Mouse (Mus musculus): ENCODE measurements around the gene Gm5767. TPM values are rescaled to one million over a fixed set of nuclear protein-coding genes. Genes with fewer than 3 reads are reported as not detected.

Gene Gm5767
- under 1 TPM in 1 of 2 experiments, not detected in 1; 0.75 TPM for total RNA-seq (2023)

GRCm38 (mm10) chr16:8680470-8680869 lies at the start of gene Gm5767:
Gm5767 (plus strand) TSS chr16:8680770.

DNA sequence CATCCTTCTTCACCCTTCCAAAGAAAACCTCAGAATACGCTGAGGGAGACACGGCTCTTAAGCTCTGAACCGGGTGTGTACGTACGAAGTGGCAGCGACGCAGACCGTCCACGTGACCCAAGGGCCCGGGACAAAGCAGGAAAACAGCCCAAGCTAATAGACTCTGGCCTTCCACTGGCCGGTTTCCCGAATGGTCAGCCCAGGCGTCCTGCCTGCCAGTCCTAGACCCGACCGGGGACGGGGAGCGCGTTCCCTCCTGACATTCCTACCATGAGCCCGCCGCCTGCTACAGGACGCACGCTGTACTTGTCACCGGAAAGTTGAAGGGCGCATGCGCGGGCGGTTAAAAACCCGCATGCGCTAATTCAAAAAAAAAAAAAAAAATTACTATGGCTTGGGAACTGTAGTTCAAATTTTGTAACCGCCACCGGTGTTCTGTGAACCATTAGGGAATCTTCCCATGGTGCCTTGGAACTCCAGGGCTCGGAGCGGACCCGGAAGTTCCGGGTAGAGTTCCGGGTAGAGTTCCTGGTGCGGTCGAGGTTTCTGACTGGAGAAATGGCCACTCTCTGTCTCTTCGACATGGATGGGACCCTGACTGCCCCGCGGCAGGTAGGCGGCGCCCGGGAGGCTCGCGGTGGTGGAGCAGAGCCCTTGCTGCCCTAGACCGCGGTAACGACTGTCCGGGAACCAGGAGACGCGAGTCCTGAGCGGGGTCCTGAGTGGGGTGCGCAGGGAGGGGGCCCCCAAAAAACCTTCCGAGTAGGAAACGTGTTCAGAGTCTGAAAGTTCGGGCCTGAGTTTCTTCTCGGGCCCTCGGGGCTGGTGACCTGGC lies 43.1 kb upstream of the Gm5767 start, which contains the start of the genes Pmm2 and Tmem186:
TSS of gene Pmm2 (plus strand) at position 458 of the 835 bp plus-strand sequence.
TSS of gene Tmem186 (minus strand) at position 496 of the 835 bp plus-strand sequence.

GRCm38 (mm10) chr16:8671551-8672349 lies 8.8 kb upstream of the Gm5767 start, which contains the start of gene Carhsp1:
Carhsp1 (minus strand) TSS chr16:8672155.

Other genes starting within 250 kb of the Gm5767 start
- 1 to 10 TPM; 2.7 to 6.2 TPM for gene Mettl22, start 210.0 kb upstream of the Gm5767 start, total RNA-seq (2023)
- under 1 TPM; 0.13 to 0.22 TPM for gene Abat, start 167.3 kb upstream of the Gm5767 start, total RNA-seq (2023)
- gene Pmm2, start 43.1 kb upstream of the Gm5767 start, total RNA-seq (2023) = 10 to 100 TPM; 34.5 to 35.2 TPM
- 1 to 10 TPM; 3.2 to 4.9 TPM for gene Tmem186, start 43.1 kb upstream of the Gm5767 start, total RNA-seq (2023)
- 10 to 100 TPM; 58.4 to 63.4 TPM for gene Carhsp1, start 8.6 kb upstream of the Gm5767 start, total RNA-seq (2023)
- 100 to 1,000 TPM; 153 to 154 TPM for gene Usp7, start 111.5 kb downstream of the Gm5767 start, total RNA-seq (2023)
- 10 to 100 TPM; 69.6 to 81.4 TPM for gene 1810013L24Rik, start 149.3 kb downstream of the Gm5767 start, total RNA-seq (2023)

Data from neutrophil, adult 83 days (primary cell).